Mouse (Mus musculus): ENCODE data around the gene Adck1.

- no peak for TF ChIP-seq CTCF (IDR thresholded peaks at IDR 0.05; ENCODE audit: insufficient read depth, low read length)
- no peak for TF ChIP-seq POLR2A (IDR thresholded peaks at IDR 0.05; ENCODE audit: borderline replicate concordance, extremely low read depth, low read depth, low read length)
Measured at GRCm38 (mm10) chr12:88407996-88408322, 47.6 kb downstream of the Adck1 start.

All from lung, adult 2 months (tissue).